Mouse (Mus musculus) retina, postnatal 7 days (tissue): ENCODE measurements at regions not wholly inside any gene's neighbourhood (a gene's known extent, or its start where the extent isn't known, plus 50 kb on each side); places are given as distances from the start of the nearest gene placed in this dataset.

Experiments used
- DNase-seq: peaks from one replicate; pipeline ENCODE4 v3.0.0-alpha.2; 2012; ENCODE audit warnings: low read depth, low spot score

- DNase-seq: peak; percentile 76
Measured at GRCm38 (mm10) chr5:148615706-148616366, 63.2 kb upstream of the Ubl3 start.

GRCm38 (mm10) chr5:148615117-148615516 lies 62.5 kb upstream of the Ubl3 start:
- DNase-seq: no peak

GRCm38 (mm10) chr5:148611323-148611722 lies 58.7 kb upstream of the Ubl3 start:
- no peak for DNase-seq

GRCm38 (mm10) chr5:148609506-148609880 lies 56.9 kb upstream of the Ubl3 start:
- no peak for DNase-seq

GRCm38 (mm10) chr5:148608857-148609505 lies 56.4 kb upstream of the Ubl3 start:
- no peak for DNase-seq

GRCm38 (mm10) chr5:148608178-148608577 lies 55.6 kb upstream of the Ubl3 start:
- no peak for DNase-seq

- no peak for DNase-seq
Measured at GRCm38 (mm10) chr5:148605730-148606129, 53.1 kb upstream of the Ubl3 start.
